Mouse (Mus musculus): ENCODE results near the gene Catsperg1. TPM values are rescaled to one million over a fixed set of nuclear protein-coding genes. Genes with fewer than 3 reads are reported as not detected.
"Not testable (repeated sequence)": the region's sequence is repeated elsewhere in the genome, so short reads cannot be mapped to it uniquely, and the experiment has no call there.

The Catsperg1 gene
- total RNA-seq, 2 experiments from 2014 or later: 0.66 to 0.90 TPM

DNA sequence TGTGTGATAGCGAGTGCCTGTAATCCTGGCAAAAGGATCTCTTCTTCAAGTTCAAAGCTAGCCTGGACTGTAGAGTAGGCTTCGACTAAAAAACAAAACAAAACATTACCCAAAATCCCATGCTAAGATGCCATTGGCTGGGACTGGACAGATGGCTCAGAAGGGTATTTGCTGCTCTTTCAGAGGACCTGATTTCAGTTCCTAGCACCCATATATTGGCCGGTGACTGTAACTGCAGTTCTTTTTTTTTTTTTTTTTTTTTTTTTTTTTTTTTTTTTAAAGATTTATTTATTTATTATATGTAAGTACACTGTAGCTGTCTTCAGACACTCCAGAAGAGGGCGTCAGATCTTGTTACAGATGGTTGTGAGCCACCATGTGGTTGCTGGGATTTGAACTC, 74.6 kb downstream of the Catsperg1 start:
- DNase-seq (ENCODE audit: low spot score in 2 of 2): not testable (repeated sequence)

DNA sequence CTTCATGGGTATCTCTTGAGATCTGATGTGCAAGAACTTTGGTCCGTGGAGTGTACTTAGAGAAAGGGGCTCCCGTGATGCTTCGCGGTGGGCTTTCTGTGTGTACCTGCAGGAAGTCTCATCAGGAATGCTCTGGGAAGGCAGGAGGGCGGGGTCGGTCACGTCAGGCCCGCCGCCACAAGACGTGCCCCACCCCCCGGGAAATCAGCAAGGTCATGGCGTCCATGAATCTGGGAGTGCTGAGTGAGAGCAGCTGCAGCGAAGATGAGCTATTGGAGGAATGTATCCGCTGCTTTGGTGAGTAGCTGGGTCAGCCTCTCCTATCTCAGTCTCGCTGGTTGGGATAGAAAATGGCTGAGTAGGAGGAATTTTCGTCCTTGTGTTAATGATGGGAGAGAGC, 76.4 kb downstream of the Catsperg1 start:
- no peak for DNase-seq (ENCODE audit: low spot score in 2 of 2)

DNA sequence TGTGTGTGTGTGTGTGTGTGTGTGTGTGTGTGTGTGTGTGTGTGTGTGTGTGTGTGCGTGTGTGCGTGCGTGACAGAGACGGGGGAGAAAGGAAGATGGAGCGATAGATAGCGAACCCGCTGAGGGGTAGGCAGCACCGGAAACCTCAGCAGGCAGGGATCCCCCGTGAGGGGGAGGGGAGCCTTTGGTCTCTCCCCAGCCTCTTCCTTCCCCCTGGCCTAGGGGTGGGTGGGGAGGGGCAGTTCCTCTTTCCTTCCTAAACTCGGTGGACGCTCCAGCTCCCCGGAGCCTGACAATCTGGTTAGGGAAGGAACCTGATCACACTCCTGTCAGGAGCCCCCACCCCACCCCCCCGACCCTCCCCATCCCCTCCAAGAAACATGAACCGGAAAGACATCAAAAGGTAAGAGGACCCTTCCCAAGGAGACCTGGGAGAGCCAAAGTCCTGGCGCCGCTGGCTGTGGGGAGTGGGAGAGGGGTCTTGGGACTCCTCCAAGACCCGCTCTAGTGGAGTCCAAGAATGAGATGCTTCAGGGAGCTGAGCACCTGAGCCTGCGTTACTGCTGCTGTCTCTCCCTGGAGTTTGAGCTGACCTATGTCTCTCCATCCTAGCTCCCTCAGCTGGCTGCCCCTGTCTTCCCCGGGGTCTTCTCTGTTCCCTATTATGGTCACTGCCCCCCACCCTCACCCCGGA, 79.0 kb downstream of the Catsperg1 start, which contains the start of gene Rasgrp4:
TSS of gene Rasgrp4 (plus strand) at position 159 of the 694 bp plus-strand sequence.
- DNase-seq (ENCODE audit: low spot score in 2 of 2): no peak

- DNase-seq (ENCODE audit: low spot score in 2 of 2): no peak
Observed at GRCm38 (mm10) chr7:29134230-29134629, 79.6 kb downstream of the Catsperg1 start.

Other genes starting within 250 kb of the Catsperg1 start
- gene Eif3k, start 232.2 kb downstream of the Catsperg1 start, total RNA-seq (2021): 100 to 1,000 TPM; 227 to 253 TPM
- 1 to 10 TPM in 1 of 2 experiments, under 1 TPM in 1; 0.96 to 2.4 TPM for gene Map4k1, start 232.0 kb downstream of the Catsperg1 start, total RNA-seq (2021)
- 1 to 10 TPM in 1 of 2 experiments, under 1 TPM in 1; 0.23 to 1.0 TPM for gene Ryr1, start 88.9 kb downstream of the Catsperg1 start, total RNA-seq (2021)
- 1 to 10 TPM; 1.4 to 1.9 TPM for gene Rasgrp4, start 79.2 kb downstream of the Catsperg1 start, total RNA-seq (2021)
- gene Fam98c, start 57.8 kb downstream of the Catsperg1 start, total RNA-seq (2021): 1 to 10 TPM; 9.1 to 9.8 TPM
- under 1 TPM; 0.64 to 0.83 TPM for gene Ggn, start 43.8 kb downstream of the Catsperg1 start, total RNA-seq (2021)
- 1 to 10 TPM; 5.3 to 7.0 TPM for gene Spred3, start 43.6 kb downstream of the Catsperg1 start, total RNA-seq (2021)
- gene Psmd8, start 33.3 kb downstream of the Catsperg1 start, total RNA-seq (2021): 100 to 1,000 TPM; 180 to 223 TPM
- 1 to 10 TPM; 1.7 to 2.6 TPM for gene Kcnk6, start 18.5 kb upstream of the Catsperg1 start, total RNA-seq (2021)
- 10 to 100 TPM; 45.5 to 64.9 TPM for gene Yif1b, start 24.3 kb upstream of the Catsperg1 start, total RNA-seq (2021)
- 1 to 10 TPM; 1.8 to 2.8 TPM for gene 2200002D01Rik, start 34.4 kb upstream of the Catsperg1 start, total RNA-seq (2021)
- 10 to 100 TPM; 48.4 to 83.8 TPM for gene Spint2, start 67.9 kb upstream of the Catsperg1 start, total RNA-seq (2021)
- 1 to 10 TPM; 4.8 TPM for gene Ppp1r14a, start 75.3 kb upstream of the Catsperg1 start, total RNA-seq (2021)
- 1 to 10 TPM; 1.8 to 4.5 TPM for gene Dpf1, start 89.9 kb upstream of the Catsperg1 start, total RNA-seq (2021)

Measured in adrenal gland, adult 18-20 months (tissue).